In genomic region chr13:37142812-37143211, GRCm38 (mm10) we compare ENCODE assay signal across 12 mouse cellular contexts.
"Had no signal": no experiment of that assay in that cellular context is flagged by ENCODE, and none has a peak within 500 bp of the region (broad histone marks: within the 10 kb centered on the region; RNA-seq: fewer than 3 reads in every experiment).

No protein-coding gene starts in this region.

- DNase-seq: retina, postnatal 1 day; right cerebral cortex, adult 18-20 months; right cerebral cortex, postnatal 14 days; right cerebral cortex, postnatal 25 days; right cerebral cortex, postnatal 4 days; spleen, adult 18-20 months; thymus, adult 18-20 months; thymus, adult 2 months; thymus, postnatal 14 days; thymus, postnatal 25 days; thymus, postnatal 36 days; thymus, postnatal 4 days had no signal
